8 mouse cellular contexts compared by ENCODE assay signal in genomic region chr13:45507274-45508229, GRCm38 (mm10). TPM values are rescaled to one million over a fixed set of nuclear protein-coding genes. Genes with fewer than 3 reads are reported as not detected.
DNase-seq lines count a peak whose midpoint lies in the region; ATAC-seq and TF ChIP-seq lines count a peak whose summit lies in the region.

TSS of gene Gmpr (plus strand) at chr13:45507444.

- H3K79me2 ChIP-seq in MEL (ENCODE audit: control insufficient read depth, insufficient read depth, low read length, poor library complexity) = no peaks in the 10 kb centered on the region

- no peak for TF ChIP-seq POLR2A in MEL (IDR thresholded peaks at IDR 0.05; ENCODE audit: control insufficient read depth in 1 of 2, insufficient read depth in 1 of 2, low read depth in 1 of 2, low read length in 2 of 2, poor library complexity in 1 of 2)

- peaks cover 0 to 19% of the 10 kb centered on the region in 2 experiments; a peak in 2 of 4 replicates for H3K36me3 ChIP-seq in MEL (ENCODE audit: control insufficient read depth in 1 of 2, insufficient read depth in 2 of 2, low read length in 2 of 2)
- H3K36me3 ChIP-seq in forebrain, postnatal 0 days (ENCODE audit: insufficient read depth) = no peaks in the 10 kb centered on the region
- no peaks in the 10 kb centered on the region for H3K36me3 ChIP-seq in lung, embryonic 16.5 days (ENCODE audit: control insufficient read depth, insufficient read depth, low read length)

- 1% methylated on average over 54 of the region's 63 CpGs for WGBS in forebrain, postnatal 0 days
- WGBS in lung, embryonic 16.5 days = 1% methylated on average over 58 of the region's 63 CpGs

- no peaks in the 10 kb centered on the region for H3K27me3 ChIP-seq in MEL (ENCODE audit: control insufficient read depth in 1 of 2, insufficient read depth in 2 of 2, low read length in 2 of 2)
- H3K27me3 ChIP-seq in forebrain, postnatal 0 days (ENCODE audit: insufficient read depth, low read length) = no peaks in the 10 kb centered on the region
- H3K27me3 ChIP-seq in lung, embryonic 16.5 days (ENCODE audit: control insufficient read depth, insufficient read depth, low read depth, low read length) = no peaks in the 10 kb centered on the region

- H3K27ac ChIP-seq in MEL (ENCODE audit: control insufficient read depth, low read depth, low read length) = no peak within 1 kb of the TSS
- H3K27ac ChIP-seq in forebrain, postnatal 0 days (ENCODE audit: low read depth, low read length) = peak within 1 kb of the TSS; percentile 72
- peak within 1 kb of the TSS; percentile 25 for H3K27ac ChIP-seq in lung, embryonic 16.5 days (ENCODE audit: low read length)

- H3K4me1 ChIP-seq in MEL (ENCODE audit: control insufficient read depth in 1 of 2, insufficient read depth in 2 of 2, low read length in 2 of 2) = peaks cover 7 to 20% of the 10 kb centered on the region in 2 experiments
- H3K4me1 ChIP-seq in forebrain, postnatal 0 days (ENCODE audit: insufficient read depth) = peaks cover 6% of the 10 kb centered on the region; the same call in 1 of the 2 replicates
- peaks cover 23% of the 10 kb centered on the region for H3K4me1 ChIP-seq in lung, embryonic 16.5 days (replicated peaks; ENCODE audit: control insufficient read depth, insufficient read depth, low read length)

- intact Hi-C loops in heart, postnatal 36 days (cut with DNase I) = no loop called here

- TF ChIP-seq RAD21 in MEL (IDR thresholded peaks at IDR 0.05; ENCODE audit: low read depth, low read length) = no peak

- no peak for DNase-seq in MEL (ENCODE audit: low read depth, low spot score)
- peak; percentile 88 for DNase-seq in forebrain, postnatal 0 days
- DNase-seq in heart, postnatal 36 days = peak; percentile 74 to 76
- peak; percentile 91 for DNase-seq in layer of hippocampus, adult 9-11 months
- peak; percentile 59 for DNase-seq in ovary, postnatal 14 days (ENCODE audit: low spot score)
- peak; percentile 91 to 92 for DNase-seq in thymus, postnatal 36 days

- H3K9me3 ChIP-seq in MEL (replicated peaks; ENCODE audit: insufficient read depth, low read length) = no peaks in the 10 kb centered on the region
- no peaks in the 10 kb centered on the region for H3K9me3 ChIP-seq in forebrain, postnatal 0 days (ENCODE audit: low read length)
- no peaks in the 10 kb centered on the region for H3K9me3 ChIP-seq in lung, embryonic 16.5 days (ENCODE audit: control insufficient read depth, low read length)

- TF ChIP-seq CTCF in MEL (IDR thresholded peaks at IDR 0.05 in 2 of 3, conservative IDR thresholded peaks at IDR 0.05 in 1 of 3; ENCODE audit: control insufficient read depth in 1 of 3, insufficient read depth in 1 of 3, low read depth in 2 of 3, low read length in 3 of 3, poor library complexity in 1 of 3, severe bottlenecking in 1 of 3) = no peak
- TF ChIP-seq CTCF in forebrain, postnatal 0 days (IDR thresholded peaks at IDR 0.05; ENCODE audit: low read depth) = peak; percentile 38; the same call in 1 of the 2 replicates

- ATAC-seq in cerebellum, adult (ENCODE audit: insufficient number of reproducible peaks, low FRiP score, low TSS enrichment) = peak; percentile 65
- ATAC-seq in forebrain, postnatal 0 days = peak; percentile 92
- peak; percentile 92 for ATAC-seq in lung, embryonic 16.5 days (ENCODE audit: low read depth)

- no peak for TF ChIP-seq EP300 in MEL (IDR thresholded peaks at IDR 0.05; ENCODE audit: low read depth in 1 of 2, low read length in 2 of 2)

- no peak within 1 kb of the TSS for H3K4me3 ChIP-seq in MEL (ENCODE audit: control insufficient read depth in 1 of 2, insufficient read depth in 1 of 2, low read depth in 2 of 2, low read length in 2 of 2)
- H3K4me3 ChIP-seq in forebrain, postnatal 0 days (ENCODE audit: low read depth, low read length) = peak within 1 kb of the TSS; percentile 62
- peak within 1 kb of the TSS; percentile 68 for H3K4me3 ChIP-seq in lung, embryonic 16.5 days (ENCODE audit: low read length)

- no peak within 1 kb of the TSS for H3K9ac ChIP-seq in MEL (ENCODE audit: control insufficient read depth, low read depth, low read length, poor library complexity, severe bottlenecking)
- peak within 1 kb of the TSS; percentile 68 for H3K9ac ChIP-seq in forebrain, postnatal 0 days
- peak within 1 kb of the TSS; percentile 77 for H3K9ac ChIP-seq in lung, embryonic 16.5 days (ENCODE audit: low read length)

- H3K4me2 ChIP-seq in forebrain, postnatal 0 days (ENCODE audit: low read depth) = peak within 1 kb of the TSS; percentile 93
- peak within 1 kb of the TSS; percentile 98 for H3K4me2 ChIP-seq in lung, embryonic 16.5 days (ENCODE audit: low read depth, low read length)

TF ChIP-seq in MEL, 35 proteins besides CTCF, POLR2A, EP300 and RAD21:
- TF ChIP-seq USF1 (IDR thresholded peaks at IDR 0.05; ENCODE audit: low read depth, low read length) = no peak
- no peak for TF ChIP-seq MAX (IDR thresholded peaks at IDR 0.05; ENCODE audit: low read length)

RNA-seq across cellular contexts. Expression of gene Gmpr, which starts in this region (rescaled TPM):
- total RNA-seq in MEL (2012; rRNA removed) = 60.9 and 64.2 TPM in 2 replicates
- 100 to 1,000 TPM in 1 of 2 experiments, not detected in 1; 130 TPM for polyA plus RNA-seq in MEL (2012; ENCODE audit: insufficient read depth in 1 of 2, insufficient read length in 2 of 2, low read depth in 1 of 2, low replicate concordance in 2 of 2, missing spikeins in 1 of 2)
- total RNA-seq in forebrain, postnatal 0 days (2014; rRNA removed) = 23.7 and 23.8 TPM in 2 replicates
- polyA plus RNA-seq in forebrain, postnatal 0 days (2015; fragmentation: Nextera tagmentation; extraction: Ambion mirVana) = 39.5 and 40.8 TPM in 2 replicates
- 100 to 1,000 TPM; 174 to 188 TPM for total RNA-seq in heart, postnatal 36 days (2021)
- polyA plus RNA-seq in lung, embryonic 16.5 days (2015; fragmentation: Nextera tagmentation; extraction: Ambion mirVana) = 23.4 and 29.2 TPM in 2 replicates

Comparison
In these comparisons a context has a peak if more than half of its experiments do, and no peak if none do; other contexts are left out.
1. H3K4me3 ChIP-seq: peak in forebrain, postnatal 0 days (single experiment) and lung, embryonic 16.5 days (single experiment); none in MEL (0 of 2).
2. Peak in every context shown above with its lines, with median percentiles within 50 percentile points of each other: ATAC-seq.